Mouse (Mus musculus): ENCODE measurements at regions not wholly inside any gene's neighbourhood (a gene's known extent, or its start where the extent isn't known, plus 50 kb on each side); places are given as distances from the start of the nearest gene placed in this dataset.

DNA sequence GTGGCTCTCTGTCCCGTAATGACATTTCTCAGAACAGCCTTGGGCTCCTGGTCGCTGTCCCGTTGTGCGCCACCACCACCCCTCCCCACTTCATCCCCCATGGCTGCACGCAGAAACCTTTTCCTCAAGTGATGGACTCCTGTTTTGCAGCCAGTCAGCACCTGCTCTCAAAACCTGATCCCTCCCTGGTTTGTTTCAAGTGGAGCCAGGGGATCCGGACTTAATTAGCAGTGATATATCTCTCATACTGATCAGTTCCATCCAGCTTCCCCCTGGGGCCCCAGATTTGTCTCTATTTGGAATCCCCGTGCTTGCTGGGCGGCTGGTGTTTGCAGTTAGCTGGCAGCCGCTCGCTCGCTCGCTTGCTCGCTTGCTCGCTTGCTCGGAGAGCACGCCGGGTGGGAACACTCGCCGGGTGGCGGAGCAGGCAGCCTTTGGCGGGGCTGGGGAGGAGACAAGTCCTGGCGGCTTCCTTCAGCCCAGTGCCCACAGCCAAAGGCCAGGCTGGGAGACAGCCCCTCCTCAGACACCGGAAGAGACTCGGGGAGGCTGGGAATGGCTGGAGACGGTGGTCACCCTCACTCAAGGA, 164.3 kb upstream of the Lef1 start:
- ATAC-seq, result peak; percentile 58
- peak overlapping the region; percentile 33 for H3K4me3 ChIP-seq (replicated peaks)
- peak overlapping the region; percentile 33; the same call in 1 of the 2 replicates for H3K27ac ChIP-seq
- peak overlapping the region; percentile 44 for H3K9ac ChIP-seq
- peaks cover 8% of the 10 kb centered on the region for H3K4me1 ChIP-seq (replicated peaks)
- no peaks in the 10 kb centered on the region for H3K27me3 ChIP-seq (replicated peaks)
- H3K4me2 ChIP-seq (replicated peaks), result peak overlapping the region; percentile 86
- H3K9me3 ChIP-seq, result no peaks in the 10 kb centered on the region
- H3K36me3 ChIP-seq, result no peaks in the 10 kb centered on the region
- 1% methylated on average over 25 of the region's 25 CpGs for WGBS

GRCm38 (mm10) chr3:130945396-130945795, 164.9 kb upstream of the Lef1 start:
- Histone ChIP-seq H3K9me3 (no peaks in the 10 kb centered on the region), H3K4me3 (replicated peaks) (no peak overlapping the region), H3K4me1 (replicated peaks) (peaks cover 8% of the 10 kb centered on the region), H3K9ac (no peak overlapping the region), H3K4me2 (replicated peaks) (peak overlapping the region; percentile 86), H3K27ac (no peak overlapping the region), H3K27me3 (replicated peaks) (no peaks in the 10 kb centered on the region), H3K36me3 (no peaks in the 10 kb centered on the region)
- WGBS, result 33% methylated on average over 7 of the region's 7 CpGs
- ATAC-seq, result no peak

- Histone ChIP-seq H3K4me2 (replicated peaks) (no peak overlapping the region), H3K36me3 (no peaks in the 10 kb centered on the region), H3K27ac (no peak overlapping the region), H3K9me3 (no peaks in the 10 kb centered on the region), H3K4me1 (replicated peaks) (peaks cover 8% of the 10 kb centered on the region), H3K27me3 (replicated peaks) (no peaks in the 10 kb centered on the region), H3K9ac (no peak overlapping the region), H3K4me3 (replicated peaks) (no peak overlapping the region)
- 96% methylated on average over 6 of the region's 6 CpGs for WGBS
- no peak for ATAC-seq
Measured at GRCm38 (mm10) chr3:130944241-130944640, 166.0 kb upstream of the Lef1 start.

- Histone ChIP-seq H3K27me3 (replicated peaks) (no peaks in the 10 kb centered on the region), H3K4me3 (replicated peaks) (no peak overlapping the region), H3K4me1 (replicated peaks) (peaks cover 8% of the 10 kb centered on the region), H3K9me3 (no peaks in the 10 kb centered on the region), H3K9ac (no peak overlapping the region), H3K4me2 (replicated peaks) (peak overlapping the region; percentile 6; the same call in 1 of the 2 replicates), H3K36me3 (no peaks in the 10 kb centered on the region), H3K27ac (peak overlapping the region; percentile 33; the same call in 1 of the 2 replicates)
- peak; percentile 88 for ATAC-seq
- WGBS, result 27% methylated on average over 8 of the region's 8 CpGs
Measured at GRCm38 (mm10) chr3:130942947-130943630, 167.2 kb upstream of the Lef1 start.

DNA sequence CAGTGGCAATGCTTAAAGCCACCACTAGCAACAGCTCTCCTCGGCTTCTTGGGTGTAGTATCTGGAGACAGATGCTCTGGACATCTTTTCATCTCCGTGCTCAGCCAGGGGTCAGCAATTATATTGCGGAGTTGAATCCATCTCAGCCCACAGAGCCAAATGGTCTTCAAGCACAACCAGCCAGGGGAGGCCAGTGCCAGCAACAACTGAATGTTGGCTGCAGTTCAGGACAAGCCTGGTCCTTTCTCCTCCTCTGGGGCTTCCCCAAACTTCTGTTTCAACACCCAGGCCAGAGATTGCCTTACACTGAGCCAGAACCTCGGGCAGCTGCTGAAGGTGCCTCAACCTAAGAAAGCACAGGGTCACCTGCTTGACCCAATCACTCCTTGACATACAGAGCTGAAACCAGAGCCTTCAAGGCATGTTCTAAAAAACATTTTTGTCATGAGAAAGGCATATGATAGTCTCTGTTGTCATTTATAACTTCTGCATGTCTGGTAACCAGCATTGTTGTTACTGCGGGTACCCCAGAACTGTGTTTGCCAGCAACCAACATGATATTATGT, 169.9 kb upstream of the Lef1 start:
- WGBS, result 77% methylated on average over 5 of the region's 5 CpGs
- Histone ChIP-seq H3K36me3 (no peaks in the 10 kb centered on the region), H3K4me2 (replicated peaks) (no peak overlapping the region), H3K4me3 (replicated peaks) (no peak overlapping the region), H3K4me1 (replicated peaks) (peaks cover 6% of the 10 kb centered on the region), H3K9me3 (no peaks in the 10 kb centered on the region), H3K9ac (no peak overlapping the region), H3K27ac (no peak overlapping the region), H3K27me3 (replicated peaks) (0 out of 2 replicates have a peak, but pooled peaks cover 3% of the 10 kb centered on the region)
- no peak for ATAC-seq

- H3K4me1 ChIP-seq (replicated peaks), result 0 out of 2 replicates have a peak, but pooled peaks cover 3% of the 10 kb centered on the region
- no peaks in the 10 kb centered on the region for H3K9me3 ChIP-seq
- no peak overlapping the region for H3K9ac ChIP-seq
- H3K27ac ChIP-seq, result no peak overlapping the region
- H3K4me3 ChIP-seq (replicated peaks), result no peak overlapping the region
- no peak for ATAC-seq
- no peak overlapping the region for H3K4me2 ChIP-seq (replicated peaks)
- 82% methylated on average over 5 of the region's 5 CpGs for WGBS
- 0 out of 2 replicates have a peak, but pooled peaks cover 3% of the 10 kb centered on the region for H3K27me3 ChIP-seq (replicated peaks)
- no peaks in the 10 kb centered on the region for H3K36me3 ChIP-seq
Measured at GRCm38 (mm10) chr3:130936980-130937379, 173.3 kb upstream of the Lef1 start.

- 48% methylated on average over 7 of the region's 7 CpGs for WGBS
- Histone ChIP-seq H3K4me2 (replicated peaks) (no peak overlapping the region), H3K4me1 (replicated peaks) (0 out of 2 replicates have a peak, but pooled peaks cover 3% of the 10 kb centered on the region), H3K9me3 (no peaks in the 10 kb centered on the region), H3K36me3 (no peaks in the 10 kb centered on the region), H3K4me3 (replicated peaks) (no peak overlapping the region), H3K9ac (no peak overlapping the region), H3K27me3 (replicated peaks) (0 out of 2 replicates have a peak, but pooled peaks cover 3% of the 10 kb centered on the region), H3K27ac (no peak overlapping the region)
- no peak for ATAC-seq
Measured at GRCm38 (mm10) chr3:130936336-130936735, 173.9 kb upstream of the Lef1 start.

GRCm38 (mm10) chr3:130935926-130936315, 174.3 kb upstream of the Lef1 start:
- no peak overlapping the region for H3K4me2 ChIP-seq (replicated peaks)
- H3K27ac ChIP-seq, result no peak overlapping the region
- no peak overlapping the region for H3K9ac ChIP-seq
- 73% methylated on average over 11 of the region's 11 CpGs for WGBS
- no peaks in the 10 kb centered on the region for H3K36me3 ChIP-seq
- H3K27me3 ChIP-seq (replicated peaks), result 0 out of 2 replicates have a peak, but pooled peaks cover 3% of the 10 kb centered on the region
- 0 out of 2 replicates have a peak, but pooled peaks cover 3% of the 10 kb centered on the region for H3K4me1 ChIP-seq (replicated peaks)
- no peak for ATAC-seq
- H3K9me3 ChIP-seq, result no peaks in the 10 kb centered on the region
- no peak overlapping the region for H3K4me3 ChIP-seq (replicated peaks)

DNA sequence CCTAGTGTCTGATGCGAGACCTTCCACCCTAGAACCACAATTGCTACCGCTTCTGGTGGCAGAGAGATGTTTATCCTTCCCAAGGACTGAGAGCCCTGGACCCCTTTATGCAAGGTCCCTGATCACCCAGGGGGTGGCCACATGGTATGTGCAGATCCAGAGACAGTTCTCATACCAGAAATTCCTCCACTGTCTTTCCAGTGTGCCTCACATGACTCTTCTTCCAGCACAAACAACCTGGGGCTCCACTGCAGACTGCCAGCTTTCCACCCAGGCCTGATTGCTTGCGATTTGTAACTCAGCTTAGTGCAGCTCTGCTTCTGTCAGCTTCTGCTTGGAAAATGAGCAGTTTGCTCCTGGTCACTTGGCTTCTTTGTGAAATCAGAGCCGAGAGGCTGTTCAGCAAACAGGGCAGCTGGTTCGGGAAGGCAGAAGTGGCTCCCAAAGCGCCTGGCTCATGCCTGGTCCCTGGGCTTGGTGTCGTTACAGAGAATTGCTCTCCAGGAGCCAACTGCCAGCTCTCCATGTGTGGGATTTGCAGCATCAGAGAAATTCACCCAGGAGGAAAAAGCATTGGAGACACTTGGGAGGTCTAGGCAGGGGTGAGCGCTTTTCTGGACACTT, 174.9 kb upstream of the Lef1 start:
- Histone ChIP-seq H3K27ac (no peak overlapping the region), H3K4me1 (replicated peaks) (0 out of 2 replicates have a peak, but pooled peaks cover 3% of the 10 kb centered on the region), H3K36me3 (no peaks in the 10 kb centered on the region), H3K27me3 (replicated peaks) (0 out of 2 replicates have a peak, but pooled peaks cover 3% of the 10 kb centered on the region), H3K9me3 (no peaks in the 10 kb centered on the region), H3K9ac (no peak overlapping the region), H3K4me3 (replicated peaks) (no peak overlapping the region), H3K4me2 (replicated peaks) (no peak overlapping the region)
- 55% methylated on average over 8 of the region's 8 CpGs for WGBS
- ATAC-seq, result no peak

DNA sequence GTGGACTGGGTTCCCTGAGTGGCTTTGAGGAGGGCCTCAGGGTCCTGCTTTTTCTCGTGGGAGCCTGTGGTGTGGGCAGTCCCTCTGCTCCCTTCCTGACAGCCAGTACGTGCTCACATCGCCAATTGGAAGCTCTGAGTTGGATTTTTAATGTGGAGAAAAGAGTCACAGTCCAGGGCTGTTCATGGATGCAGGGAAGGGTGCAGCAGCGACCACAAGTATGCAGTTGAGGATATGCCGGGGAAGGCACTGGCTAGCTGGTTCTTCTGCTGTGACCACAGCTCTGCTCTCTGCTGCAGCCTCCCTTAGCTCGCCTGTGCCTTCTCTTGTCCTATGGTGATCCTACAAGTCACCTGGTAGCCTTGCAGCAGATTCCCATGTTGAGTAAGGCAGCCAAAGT, 177.5 kb upstream of the Lef1 start:
- H3K27me3 ChIP-seq (replicated peaks), result 0 out of 2 replicates have a peak, but pooled peaks cover 3% of the 10 kb centered on the region
- ATAC-seq, result no peak
- 0 out of 2 replicates have a peak, but pooled peaks cover 3% of the 10 kb centered on the region for H3K4me1 ChIP-seq (replicated peaks)
- no peak overlapping the region for H3K4me2 ChIP-seq (replicated peaks)
- no peak overlapping the region for H3K4me3 ChIP-seq (replicated peaks)
- H3K36me3 ChIP-seq, result no peaks in the 10 kb centered on the region
- no peak overlapping the region for H3K9ac ChIP-seq
- H3K27ac ChIP-seq, result no peak overlapping the region
- no peaks in the 10 kb centered on the region for H3K9me3 ChIP-seq
- 64% methylated on average over 6 of the region's 6 CpGs for WGBS

DNA sequence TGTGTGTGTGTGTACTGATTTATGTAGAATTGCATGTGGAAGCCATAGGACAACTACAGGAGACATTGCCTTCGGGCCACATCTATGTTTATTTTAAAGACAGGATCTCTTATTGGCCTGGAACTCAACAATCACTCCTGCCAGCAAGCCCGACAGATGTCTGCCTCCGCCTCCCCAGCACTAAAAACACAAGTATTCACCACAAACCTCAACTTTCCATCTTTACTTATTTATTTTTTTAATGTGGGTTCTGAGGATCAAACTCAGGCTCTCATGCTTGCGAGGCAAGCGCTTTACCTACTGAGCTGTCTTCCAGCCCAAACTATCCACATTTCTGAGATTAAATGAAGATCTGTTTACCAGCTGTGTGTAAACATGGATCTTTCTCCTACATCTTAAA, 178.0 kb upstream of the Lef1 start:
- H3K36me3 ChIP-seq, result no peaks in the 10 kb centered on the region
- H3K9ac ChIP-seq, result no peak overlapping the region
- 0 out of 2 replicates have a peak, but pooled peaks cover 3% of the 10 kb centered on the region for H3K27me3 ChIP-seq (replicated peaks)
- no peaks in the 10 kb centered on the region for H3K9me3 ChIP-seq
- no peak overlapping the region for H3K4me3 ChIP-seq (replicated peaks)
- 69% methylated on average over 5 of the region's 5 CpGs for WGBS
- no peak for ATAC-seq
- H3K27ac ChIP-seq, result no peak overlapping the region
- H3K4me1 ChIP-seq (replicated peaks), result 0 out of 2 replicates have a peak, but pooled peaks cover 3% of the 10 kb centered on the region
- H3K4me2 ChIP-seq (replicated peaks), result no peak overlapping the region

DNA sequence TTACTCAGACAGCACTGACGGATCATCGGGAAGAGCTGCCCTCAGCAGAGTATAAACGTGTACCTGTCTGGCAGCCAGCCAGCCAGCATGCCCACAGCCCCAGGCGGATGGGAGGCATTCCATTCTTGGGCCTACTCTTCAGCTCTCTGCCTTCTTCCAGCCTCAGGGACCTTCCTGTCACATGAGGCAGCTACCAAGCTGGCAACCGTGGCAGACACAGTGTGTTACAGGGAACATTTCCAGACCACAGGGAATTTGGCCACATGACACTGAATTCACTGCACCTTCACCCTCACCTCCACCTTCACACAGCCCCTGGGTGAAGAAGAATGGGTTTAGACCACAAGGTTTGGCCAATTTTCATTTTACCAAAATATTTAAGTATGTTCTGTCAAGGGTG, 185.3 kb upstream of the Lef1 start:
- no peak overlapping the region for H3K4me3 ChIP-seq (replicated peaks)
- no peaks in the 10 kb centered on the region for H3K36me3 ChIP-seq
- no peaks in the 10 kb centered on the region for H3K9me3 ChIP-seq
- 0 out of 2 replicates have a peak, but pooled peaks cover 4% of the 10 kb centered on the region for H3K4me1 ChIP-seq (replicated peaks)
- H3K9ac ChIP-seq, result no peak overlapping the region
- H3K27ac ChIP-seq, result no peak overlapping the region
- peaks cover 8% of the 10 kb centered on the region; the same call in 1 of the 2 replicates for H3K27me3 ChIP-seq (replicated peaks)
- ATAC-seq, result no peak
- WGBS, result 52% methylated on average over 5 of the region's 5 CpGs
- no peak overlapping the region for H3K4me2 ChIP-seq (replicated peaks)
